Mouse (Mus musculus): ENCODE data around the gene Lrif1.
"Not testable (repeated sequence)": the region's sequence is repeated elsewhere in the genome, so short reads cannot be mapped to it uniquely, and the experiment has no call there.

Gene Lrif1

GRCm38 (mm10) chr3:106684830-106685229 lies at the start of gene Lrif1:
TSS of gene Lrif1 (plus strand) at chr3:106684987.
- DNase-seq (ENCODE audit: low spot score in 2 of 2): peak; percentile 77 to 87

- DNase-seq (ENCODE audit: low spot score in 2 of 2): not testable (repeated sequence)
Observed at GRCm38 (mm10) chr3:106672811-106673210, 12.0 kb upstream of the Lrif1 start.

GRCm38 (mm10) chr3:106685381-106685780 lies 594 bp downstream of the Lrif1 start:
- DNase-seq (ENCODE audit: low spot score in 2 of 2): no peak

- DNase-seq (ENCODE audit: low spot score in 2 of 2): peak; percentile 92 to 98
Observed at GRCm38 (mm10) chr3:106721397-106722027, 36.7 kb downstream of the Lrif1 start.

GRCm38 (mm10) chr3:106722028-106722945 lies 37.5 kb downstream of the Lrif1 start:
- DNase-seq (ENCODE audit: low spot score in 2 of 2): peak; percentile 85 to 87

- no peak for DNase-seq (ENCODE audit: low spot score in 2 of 2)
Observed at GRCm38 (mm10) chr3:106755898-106756297, 71.1 kb downstream of the Lrif1 start.

GRCm38 (mm10) chr3:106771834-106772233 lies 87.0 kb downstream of the Lrif1 start:
- no peak for DNase-seq (ENCODE audit: low spot score in 2 of 2)

- no peak for DNase-seq (ENCODE audit: low spot score in 2 of 2)
Observed at GRCm38 (mm10) chr3:106785130-106785529, 100.3 kb downstream of the Lrif1 start.

All from frontal cortex, postnatal 14 days (tissue).